Mouse (Mus musculus) frontal cortex, postnatal 14 days (tissue): Measurements from ENCODE around the gene Opalin.
A peak's percentile ranks its signal among the peaks of the same experiment; 100 is the strongest.

Experiments used
- DNase-seq, 2 experiments: peaks; one replicate each; pipeline ENCODE4 v3.0.0; 2022; ENCODE audit warnings: low spot score in 2 of 2

Opalin gene

DNA sequence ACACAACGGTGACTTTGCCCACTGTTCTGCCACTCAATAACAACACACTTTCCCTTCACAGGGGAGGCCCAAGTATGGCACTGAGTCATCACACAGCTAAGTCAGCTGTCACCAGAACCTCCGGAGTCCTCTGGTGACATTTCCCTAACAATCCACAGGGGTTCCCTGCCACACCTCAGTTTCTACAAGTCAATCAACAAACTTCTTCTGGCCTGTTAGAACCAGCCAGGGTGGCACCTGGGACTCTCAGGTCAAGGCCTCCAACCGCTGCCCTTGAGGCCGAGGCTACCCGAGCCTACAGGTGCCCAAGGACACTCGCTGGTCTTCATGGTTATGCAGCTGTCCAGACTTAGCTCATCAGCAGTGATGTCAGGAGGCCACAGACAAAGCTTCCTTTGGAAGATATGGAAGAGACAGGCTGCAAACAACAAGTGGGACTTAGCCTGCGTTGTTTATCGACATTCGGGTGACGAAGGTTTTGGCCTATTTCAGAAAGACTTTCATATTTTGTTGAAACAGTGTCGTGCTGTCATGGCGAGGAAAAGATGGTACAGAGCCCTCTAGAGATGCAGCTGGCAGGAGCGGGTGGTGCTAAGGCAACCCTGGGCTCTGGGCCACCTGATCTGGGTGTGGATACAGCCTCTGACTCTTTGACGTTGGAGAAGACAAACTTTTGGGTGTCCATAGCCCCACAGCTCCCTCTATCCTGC, 3.0 kb downstream of the Opalin start:
- no peak for DNase-seq

DNA sequence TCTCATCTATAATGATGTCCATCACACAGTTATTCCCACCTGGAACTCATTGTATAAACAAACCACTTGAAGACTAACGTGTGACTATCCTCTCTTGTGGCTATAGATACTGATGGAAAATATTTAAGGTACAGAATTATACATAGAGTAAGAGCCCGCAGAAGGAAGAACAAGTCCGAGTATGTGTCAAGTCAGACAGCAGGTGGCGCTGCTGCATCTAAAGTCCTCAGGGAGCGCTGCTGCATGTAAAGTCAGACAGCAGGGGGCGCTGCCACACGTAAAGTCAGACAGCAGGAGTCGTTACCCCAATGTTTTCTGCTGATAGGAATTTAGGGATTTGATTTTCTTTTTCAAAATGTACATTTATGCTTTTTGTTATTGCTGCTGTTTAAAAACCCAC, 5.4 kb downstream of the Opalin start:
- DNase-seq: peak; percentile 73 to 89

DNA sequence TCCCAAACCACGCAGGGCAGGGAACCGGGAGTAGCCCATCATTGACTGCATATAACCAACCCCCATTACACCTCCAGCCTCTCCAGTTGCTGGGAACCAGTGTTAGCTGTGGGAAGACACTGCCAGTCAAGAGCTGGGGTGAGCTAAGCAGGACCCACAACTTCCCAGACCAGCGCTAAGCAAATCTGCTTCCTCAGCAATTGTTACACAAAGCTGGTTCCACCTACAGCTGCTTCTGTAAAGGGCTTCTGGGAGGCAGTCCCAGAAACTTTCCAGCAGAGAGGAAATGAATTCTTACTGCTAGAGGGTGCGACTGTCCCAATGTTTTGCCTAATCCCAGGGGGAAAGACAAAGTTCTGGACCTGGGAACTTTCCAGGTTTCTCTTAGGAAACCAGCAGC, 22.2 kb downstream of the Opalin start:
- DNase-seq: no peak

DNA sequence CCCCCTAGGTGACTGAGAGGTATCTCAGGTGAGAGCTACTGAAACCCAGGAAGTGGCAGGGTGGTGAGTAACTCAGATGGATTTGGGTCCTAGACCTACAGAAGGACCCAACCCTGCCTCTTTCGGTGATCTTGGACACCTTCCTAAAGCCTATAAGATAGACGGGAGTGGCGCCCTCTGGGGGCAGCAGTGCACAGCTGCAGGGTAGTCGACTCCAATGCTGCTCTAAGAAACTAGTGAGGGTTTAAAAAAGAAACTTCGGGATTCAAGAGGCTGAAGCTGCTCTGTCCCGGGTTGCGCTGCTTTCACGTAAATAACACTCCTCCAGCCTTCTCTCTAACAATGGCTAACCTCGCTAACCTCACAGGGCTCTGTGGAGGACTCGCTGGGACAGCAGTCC, 23.4 kb downstream of the Opalin start:
- DNase-seq: no peak

DNA sequence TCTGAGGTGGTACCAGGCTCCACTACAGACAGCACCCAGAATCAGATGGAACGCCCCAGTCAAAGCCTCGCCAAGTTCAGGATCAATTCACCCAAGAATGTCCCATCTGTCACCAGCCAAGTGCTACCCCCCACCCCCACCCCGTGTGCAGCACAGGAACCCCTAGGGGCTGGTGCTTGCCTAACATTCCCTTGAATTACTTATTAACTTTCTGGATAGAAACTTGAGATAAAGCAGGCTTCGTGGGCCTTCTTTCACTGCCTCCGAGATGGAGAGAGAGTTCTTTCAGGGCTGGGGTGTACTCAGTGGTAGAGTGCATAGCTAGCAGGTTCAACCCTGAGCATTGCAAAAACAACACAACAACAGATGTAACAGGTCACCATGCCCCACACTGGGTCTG, 24.7 kb downstream of the Opalin start:
- DNase-seq: no peak

DNA sequence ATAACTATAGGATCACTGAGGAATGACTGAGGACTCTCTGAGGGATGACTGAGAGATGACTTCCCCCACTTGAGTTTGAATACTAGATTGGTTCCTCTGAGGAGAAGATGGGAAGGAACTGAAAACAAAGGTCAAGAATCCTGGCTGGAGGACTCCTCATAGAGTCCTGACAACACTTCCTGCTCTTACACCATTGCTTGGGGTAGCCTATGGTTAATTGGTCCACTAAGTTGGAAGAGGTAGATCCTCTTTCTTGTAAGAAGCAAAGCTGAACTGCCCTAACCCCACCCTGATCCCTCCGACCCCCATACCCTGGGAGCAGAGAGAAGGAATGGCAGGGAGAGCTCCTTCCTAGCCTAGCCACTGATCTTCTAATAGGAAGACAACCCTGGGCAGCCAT, 25.2 kb downstream of the Opalin start:
- DNase-seq: no peak

DNA sequence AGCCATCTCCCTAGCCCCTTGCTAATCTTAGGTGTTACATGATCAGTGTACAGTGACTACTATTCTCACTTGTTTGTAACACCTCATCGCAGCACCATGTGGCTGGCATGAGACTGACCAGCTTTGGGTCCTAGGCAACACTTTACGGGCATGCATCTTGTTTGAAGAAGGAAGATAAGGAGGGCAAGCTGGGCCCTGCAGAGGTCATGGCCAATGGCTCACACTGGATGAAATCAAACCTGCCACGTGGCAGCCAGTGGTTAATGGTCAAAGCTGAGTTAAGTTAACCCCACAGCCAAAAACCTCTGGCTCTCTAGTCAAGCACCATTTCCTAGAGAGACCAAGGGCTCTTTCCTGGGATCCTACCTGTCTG, 28.7 kb downstream of the Opalin start:
- no peak for DNase-seq

DNA sequence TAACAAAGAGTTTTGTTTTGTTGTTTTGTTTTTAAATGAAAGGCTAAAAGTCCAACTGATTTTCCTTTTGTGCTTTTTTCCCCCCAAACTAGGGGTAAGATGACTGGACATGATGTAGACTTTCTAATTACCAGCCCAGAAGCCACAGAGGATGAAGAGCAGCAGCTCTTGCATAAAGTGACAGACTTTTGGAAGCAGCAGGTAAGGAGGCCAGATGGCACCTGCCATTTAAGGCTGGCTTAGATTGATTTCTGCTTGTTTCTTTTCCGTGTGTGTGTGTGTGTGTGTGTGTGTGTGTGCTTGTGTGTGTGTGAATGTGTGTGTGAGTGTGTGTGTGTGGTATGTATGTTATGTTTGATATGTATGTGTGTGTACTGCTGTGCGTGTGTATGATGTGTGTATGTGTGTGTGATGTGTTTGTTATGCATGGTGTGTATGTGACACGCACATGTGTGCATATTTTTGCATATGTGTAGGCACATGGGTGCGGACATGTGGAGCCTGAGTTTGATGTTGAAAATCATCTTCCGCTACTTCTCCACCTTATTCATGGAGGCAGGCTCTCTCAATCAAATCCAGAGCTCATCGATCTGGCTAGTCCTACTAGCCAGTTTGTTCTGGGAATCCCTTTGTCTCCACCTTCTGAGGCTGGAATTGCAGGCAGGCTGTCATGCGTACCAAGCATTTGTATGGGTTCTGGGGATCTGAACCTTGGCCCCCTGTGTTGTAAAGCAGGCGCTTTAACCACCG, 29.3 kb downstream of the Opalin start:
- DNase-seq: no peak

DNA sequence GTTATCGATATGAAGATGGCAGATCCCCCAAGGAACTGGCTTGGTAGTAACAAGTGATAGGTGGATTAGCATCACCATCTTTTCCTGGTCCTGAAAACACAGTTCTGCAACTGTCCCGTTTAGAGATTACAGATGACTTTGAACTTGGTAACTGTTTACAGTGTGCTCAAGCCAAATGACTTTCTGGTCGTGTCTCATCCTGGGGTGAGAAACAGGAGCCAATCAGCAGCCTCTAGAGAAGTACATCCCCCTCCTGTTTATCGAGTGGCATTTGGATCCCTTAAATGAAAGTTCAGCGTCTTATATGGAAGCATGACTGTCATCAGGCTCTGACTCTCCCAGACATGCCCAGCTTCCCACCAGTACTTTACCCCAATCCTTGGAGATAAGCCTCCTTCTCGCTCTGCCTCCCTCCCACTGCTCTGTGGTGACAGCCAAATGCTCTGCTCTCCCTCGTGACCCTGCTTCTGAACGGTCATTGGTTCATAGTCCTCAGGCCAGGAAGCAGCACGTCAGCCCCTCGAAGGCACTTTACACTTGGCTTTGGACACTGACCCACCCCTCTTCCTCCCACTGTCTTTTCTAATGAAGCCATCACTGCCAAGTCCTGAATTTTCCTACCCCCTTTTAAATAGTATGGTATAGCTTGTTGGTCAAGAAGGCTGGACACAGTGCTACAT, 31.7 kb downstream of the Opalin start:
- DNase-seq: no peak

DNA sequence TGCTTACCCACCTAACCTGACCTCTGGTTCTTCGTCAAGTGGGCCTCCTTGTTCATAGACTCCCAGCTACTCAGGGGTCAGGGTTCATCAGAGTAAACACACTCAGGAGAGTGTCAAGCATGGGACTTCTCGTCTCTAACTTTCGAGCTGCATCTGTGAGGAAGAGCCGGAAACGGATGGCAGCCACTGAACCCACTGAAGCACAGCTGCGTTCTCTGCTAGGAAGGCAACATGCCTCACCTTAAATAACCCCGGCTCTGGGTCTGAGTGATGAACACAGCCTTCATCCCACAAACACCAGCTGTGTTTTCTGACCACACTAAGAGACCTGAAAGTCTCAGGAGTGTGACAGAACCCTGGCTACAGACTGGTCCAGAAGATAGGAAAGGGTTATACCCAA, 37.8 kb downstream of the Opalin start:
- DNase-seq: no peak

DNA sequence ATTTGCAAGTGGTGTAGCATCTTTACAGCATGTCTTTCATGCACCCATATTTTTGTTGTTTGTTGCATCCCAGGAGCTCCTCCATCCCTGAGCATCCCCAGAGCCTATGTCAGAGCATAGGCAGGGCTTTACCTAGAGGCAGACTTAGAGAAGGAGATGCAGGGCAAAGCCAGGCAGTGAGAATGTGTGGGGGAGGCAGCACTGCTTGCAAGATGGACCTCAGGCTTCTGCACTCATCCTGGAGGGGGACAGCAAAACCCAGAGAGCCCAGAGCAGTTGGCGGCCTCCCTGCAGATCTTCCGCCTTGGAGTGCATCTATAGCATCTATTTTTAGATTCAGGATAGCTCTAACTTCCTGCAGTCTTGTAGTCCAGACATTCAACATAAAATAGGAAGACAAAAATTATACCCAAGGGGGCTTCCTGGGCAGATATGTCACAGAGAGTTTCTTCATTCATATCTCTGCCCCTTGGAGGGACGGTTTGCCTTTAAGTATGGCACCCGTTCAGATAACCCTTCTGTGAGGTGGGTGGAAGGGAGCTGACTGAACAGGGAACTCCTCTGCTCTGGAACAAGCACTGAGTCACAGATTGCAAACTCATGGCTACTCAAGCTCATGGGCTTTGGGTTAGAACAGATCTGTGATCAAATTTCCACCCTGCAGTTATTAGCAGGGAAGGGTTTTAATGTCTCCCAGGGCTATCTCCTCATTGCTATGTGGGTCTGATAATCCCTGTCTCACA, 40.9 kb downstream of the Opalin start:
- no peak for DNase-seq

DNA sequence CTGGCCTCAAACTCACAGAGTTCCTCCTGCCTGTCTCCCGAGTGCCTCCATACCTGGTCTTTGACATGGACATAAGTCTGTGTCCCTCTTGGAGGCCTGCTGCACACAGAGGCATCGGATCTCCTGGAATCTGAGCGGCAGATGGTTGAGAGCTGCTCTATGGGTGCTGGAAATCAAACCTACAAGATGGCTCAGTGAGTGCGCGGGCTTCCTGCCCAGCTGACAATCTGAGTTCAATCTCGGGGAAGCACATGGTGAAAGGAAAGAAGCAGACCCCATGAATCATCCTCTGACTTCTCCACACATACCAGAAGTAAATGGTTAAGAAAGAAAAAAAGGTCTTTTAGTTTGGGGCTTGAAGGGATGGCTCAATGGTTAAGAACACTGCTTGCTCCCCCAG, 45.0 kb downstream of the Opalin start:
- DNase-seq: no peak

DNA sequence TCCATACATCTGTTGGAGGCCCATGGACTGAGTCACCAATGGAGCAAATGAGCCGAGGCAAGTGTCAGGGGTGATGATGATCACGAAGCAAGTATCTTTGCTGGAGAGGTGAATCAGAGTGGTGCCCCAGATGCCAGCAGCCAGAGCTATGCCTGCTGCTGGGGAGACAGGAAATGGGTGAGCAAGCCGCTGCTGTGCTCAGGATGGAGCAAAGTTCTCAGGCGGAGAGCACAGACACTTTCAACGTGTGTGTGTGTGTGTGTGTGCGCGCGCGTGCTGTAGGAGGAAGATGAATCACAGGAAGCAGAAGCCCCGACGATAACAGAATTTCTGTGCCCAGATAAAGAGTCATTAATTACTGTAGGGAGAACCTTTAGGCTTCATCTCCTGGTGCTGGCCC, 45.9 kb downstream of the Opalin start:
- no peak for DNase-seq

DNA sequence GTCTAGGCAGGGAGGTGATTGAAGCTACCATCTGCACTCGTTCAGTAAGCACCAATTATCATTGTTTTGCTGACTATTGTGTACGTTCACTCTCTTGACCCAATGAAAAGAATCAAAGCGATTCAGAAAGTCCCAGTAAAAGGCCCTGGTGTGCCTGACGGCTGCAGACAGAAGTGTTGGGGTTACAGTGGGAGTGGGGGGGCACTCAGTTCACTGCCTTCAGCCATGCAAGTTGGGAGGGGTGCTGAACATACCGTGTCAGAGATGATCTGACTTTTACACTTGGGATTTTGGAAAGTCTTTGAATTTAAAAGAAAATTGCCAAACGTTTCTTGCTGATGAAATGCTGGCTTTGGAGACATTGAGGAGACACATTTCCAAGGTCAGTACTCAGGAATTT, 46.8 kb downstream of the Opalin start:
- no peak for DNase-seq

DNA sequence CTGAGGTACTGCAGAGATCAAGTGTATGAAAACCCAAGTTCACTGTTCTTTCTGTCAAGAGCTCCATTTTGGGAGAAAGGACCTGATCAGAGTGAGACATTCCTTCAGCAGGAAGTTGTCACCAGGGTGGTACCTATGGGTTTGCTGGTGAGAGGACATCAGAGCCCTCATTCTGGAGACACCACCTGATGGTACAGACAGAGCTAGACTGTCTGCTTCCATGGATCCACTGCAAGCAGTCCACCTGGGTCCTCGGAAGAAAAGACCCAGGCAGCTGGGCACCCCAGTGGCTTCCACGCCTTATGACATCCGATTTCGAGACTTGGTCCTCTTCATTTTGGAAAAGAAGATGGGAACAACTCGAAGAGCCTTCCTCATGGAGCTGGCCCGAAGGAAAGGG, 47.7 kb downstream of the Opalin start, which contains the start of gene Dntt:
TSS of gene Dntt (plus strand) at position 57 of the 400 bp plus-strand sequence.
- no peak for DNase-seq

DNA sequence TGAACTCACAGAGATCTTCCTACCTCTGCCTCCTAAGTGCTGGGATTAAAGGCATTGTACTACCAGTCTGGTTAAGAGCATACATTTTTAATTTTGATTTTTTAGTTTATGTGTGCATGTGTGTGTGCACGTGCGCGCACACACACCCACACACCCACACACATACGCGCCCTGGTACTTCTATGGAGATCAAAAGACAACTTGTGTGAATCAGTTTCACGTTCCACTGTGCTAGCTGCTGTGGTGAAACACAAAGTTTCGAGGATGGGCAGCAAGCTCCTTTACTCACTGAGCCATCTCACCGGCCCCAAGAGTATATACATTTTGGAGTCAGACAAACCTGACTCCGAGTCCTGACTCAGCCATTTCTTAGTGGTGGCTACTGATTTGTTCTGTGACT, 49.3 kb downstream of the Opalin start:
- DNase-seq: no peak

DNA sequence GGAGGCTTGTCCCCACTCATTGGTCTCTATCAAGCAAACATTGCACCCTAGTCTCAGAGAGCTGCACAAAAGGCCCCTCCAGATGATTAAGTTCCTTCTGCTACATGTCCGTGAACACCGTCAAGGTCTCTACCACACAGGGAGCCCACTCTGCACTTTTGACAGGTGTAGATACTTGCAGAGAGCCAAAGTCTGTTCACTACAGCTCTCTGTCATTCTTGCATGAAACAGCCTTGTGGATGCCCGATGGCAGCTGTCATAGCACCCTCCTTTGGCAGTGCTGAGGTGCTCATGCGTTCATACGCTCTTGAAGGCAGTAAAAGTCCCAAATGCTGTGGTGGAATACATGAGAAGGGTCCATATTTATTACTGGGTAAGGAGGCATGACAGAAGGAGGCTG, 49.9 kb downstream of the Opalin start:
- no peak for DNase-seq

DNA sequence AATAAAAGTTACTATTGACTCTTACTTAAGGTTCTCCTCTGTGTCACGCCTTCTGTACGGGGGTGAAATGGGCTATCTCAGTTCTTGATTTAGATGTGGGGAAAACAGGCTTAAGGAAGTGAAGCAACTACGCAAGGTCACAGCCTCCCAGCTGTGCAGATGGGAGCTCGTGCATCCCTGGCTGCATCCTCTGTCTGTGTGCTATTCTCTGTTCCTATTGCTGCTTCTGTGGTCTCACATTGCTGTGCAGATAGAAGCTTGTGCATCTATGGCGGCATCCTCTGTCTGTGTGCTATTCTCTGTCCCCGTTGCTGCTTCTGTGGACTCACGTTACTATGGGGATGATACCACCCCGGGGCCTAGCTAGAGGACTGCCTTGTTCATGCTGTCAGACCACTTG, 50.4 kb downstream of the Opalin start:
- no peak for DNase-seq

DNA sequence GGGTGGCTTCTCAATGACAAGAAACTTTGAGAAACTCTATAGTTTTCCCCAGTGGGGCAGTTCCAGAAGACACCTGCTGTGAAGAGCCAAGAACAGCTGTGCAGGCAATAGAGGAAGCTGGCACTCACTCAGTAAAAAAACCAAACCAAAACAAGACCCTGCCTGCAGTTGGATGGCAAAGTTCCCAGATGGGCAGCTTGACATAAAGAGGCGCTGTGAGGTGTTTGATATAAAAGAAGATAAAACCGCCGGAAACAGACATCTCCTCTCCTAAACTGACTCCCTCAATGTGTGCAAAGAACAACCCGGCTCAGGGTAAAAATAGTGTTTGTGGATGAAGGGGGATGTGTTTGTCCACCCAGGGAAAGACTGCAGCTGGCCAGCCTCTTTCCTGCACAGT, 54.7 kb downstream of the Opalin start:
- peak in 1 of 2 experiments; percentile 41 for DNase-seq

DNA sequence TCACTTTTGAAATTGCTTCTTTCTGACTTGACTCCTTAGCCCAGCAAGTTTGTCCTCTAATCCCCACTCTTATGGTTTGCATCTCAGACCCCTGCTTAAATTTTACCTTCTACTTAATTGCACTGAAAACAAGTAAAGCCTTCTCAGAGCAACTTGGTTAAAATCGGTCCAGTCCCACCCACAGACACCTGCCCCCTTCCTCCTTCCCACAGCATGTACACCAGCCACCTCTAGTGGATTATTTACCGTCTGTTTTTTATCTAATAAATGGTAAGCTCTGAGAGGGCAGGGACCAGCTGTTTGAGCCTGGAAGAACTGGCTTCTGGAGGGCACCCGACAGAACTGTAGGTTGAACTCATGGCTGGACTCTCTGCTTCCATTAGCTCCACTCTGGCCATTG, 56.4 kb downstream of the Opalin start:
- no peak for DNase-seq

DNA sequence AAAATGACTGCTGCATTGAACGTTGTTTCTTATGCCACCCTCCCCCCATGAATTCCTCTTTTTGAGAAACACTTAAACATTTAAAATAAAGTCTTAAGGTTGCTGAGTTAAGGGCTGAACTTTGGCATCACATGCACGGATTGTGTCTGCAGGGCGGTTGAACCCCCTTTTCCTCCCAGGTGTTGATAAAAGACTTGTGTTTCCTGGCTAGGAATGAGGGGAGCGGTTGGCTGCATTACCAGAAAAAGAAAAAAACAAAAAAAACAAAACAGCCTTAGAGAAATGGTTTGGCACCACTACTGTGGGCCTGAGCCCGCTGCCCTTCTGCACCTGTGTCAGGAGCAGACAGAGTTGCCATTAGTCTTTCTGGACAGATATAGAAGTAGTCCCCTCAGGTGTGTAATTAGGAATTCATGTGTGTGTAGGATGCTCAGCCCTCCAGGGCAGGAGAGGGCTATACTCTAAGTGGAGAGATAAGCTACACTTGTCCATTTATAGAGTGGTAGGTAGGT, 57.7 kb downstream of the Opalin start:
- DNase-seq: no peak
